Mouse (Mus musculus): ENCODE results near the gene Ccn6.
"Not testable (repeated sequence)": the region's sequence is repeated elsewhere in the genome, so short reads cannot be mapped to it uniquely, and the experiment has no call there.

Ccn6 gene

GRCm38 (mm10) chr10:39163694-39164093, at the start of gene Ccn6:
Gene Ccn6, minus strand, starts transcription at chr10:39163794.
- DNase-seq (ENCODE audit: low read depth, low spot score) = no peak

- no peak for DNase-seq (ENCODE audit: low read depth, low spot score)
These were observed 46.4 kb upstream of the Ccn6 start for GRCm38 (mm10) chr10:39210031-39210430.

GRCm38 (mm10) chr10:39209161-39210025, 45.8 kb upstream of the Ccn6 start:
- DNase-seq (ENCODE audit: low read depth, low spot score) = no peak

- DNase-seq (ENCODE audit: low read depth, low spot score) = no peak
These were observed 45.1 kb upstream of the Ccn6 start for GRCm38 (mm10) chr10:39208712-39209111.

- DNase-seq (ENCODE audit: low read depth, low spot score) = no peak
These were observed 43.8 kb upstream of the Ccn6 start for GRCm38 (mm10) chr10:39207310-39207855.

- no peak for DNase-seq (ENCODE audit: low read depth, low spot score)
These were observed 38.9 kb upstream of the Ccn6 start for GRCm38 (mm10) chr10:39202490-39202889.

- DNase-seq (ENCODE audit: low read depth, low spot score) = not testable (repeated sequence)
These were observed 34.6 kb upstream of the Ccn6 start for GRCm38 (mm10) chr10:39198216-39198615.

- DNase-seq (ENCODE audit: low read depth, low spot score) = peak; percentile 91
These were observed 29.1 kb upstream of the Ccn6 start for GRCm38 (mm10) chr10:39192673-39193072.

GRCm38 (mm10) chr10:39185545-39185906, 21.9 kb upstream of the Ccn6 start:
- DNase-seq (ENCODE audit: low read depth, low spot score) = no peak

GRCm38 (mm10) chr10:39184864-39185544, 21.4 kb upstream of the Ccn6 start:
- no peak for DNase-seq (ENCODE audit: low read depth, low spot score)

- no peak for DNase-seq (ENCODE audit: low read depth, low spot score)
These were observed 13.4 kb upstream of the Ccn6 start for GRCm38 (mm10) chr10:39176981-39177380.

- DNase-seq (ENCODE audit: low read depth, low spot score) = no peak
These were observed 9.5 kb upstream of the Ccn6 start for GRCm38 (mm10) chr10:39173077-39173476.

- DNase-seq (ENCODE audit: low read depth, low spot score) = no peak
These were observed 8.9 kb upstream of the Ccn6 start for GRCm38 (mm10) chr10:39172540-39172931.

- peak; percentile 95 for DNase-seq (ENCODE audit: low read depth, low spot score)
These were observed 8.3 kb upstream of the Ccn6 start for GRCm38 (mm10) chr10:39171603-39172539.

GRCm38 (mm10) chr10:39171134-39171533, 7.5 kb upstream of the Ccn6 start:
- peak; percentile 95 for DNase-seq (ENCODE audit: low read depth, low spot score)

- no peak for DNase-seq (ENCODE audit: low read depth, low spot score)
These were observed 7.1 kb upstream of the Ccn6 start for GRCm38 (mm10) chr10:39170706-39171105.

- DNase-seq (ENCODE audit: low read depth, low spot score) = peak; percentile 84
These were observed 6.6 kb upstream of the Ccn6 start for GRCm38 (mm10) chr10:39170181-39170580.

- no peak for DNase-seq (ENCODE audit: low read depth, low spot score)
These were observed 6.0 kb upstream of the Ccn6 start for GRCm38 (mm10) chr10:39169642-39170041.

- DNase-seq (ENCODE audit: low read depth, low spot score) = no peak
These were observed 4.0 kb upstream of the Ccn6 start for GRCm38 (mm10) chr10:39167611-39168010.

GRCm38 (mm10) chr10:39165632-39166115, 2.1 kb upstream of the Ccn6 start:
- DNase-seq (ENCODE audit: low read depth, low spot score) = no peak
